Mouse (Mus musculus): ENCODE results near the gene Bad. TPM values are rescaled to one million over a fixed set of nuclear protein-coding genes. Genes with fewer than 3 reads are reported as not detected.

The Bad gene
- polyA plus RNA-seq, 1 experiment from 2014 or later: 87.4 TPM

DNA sequence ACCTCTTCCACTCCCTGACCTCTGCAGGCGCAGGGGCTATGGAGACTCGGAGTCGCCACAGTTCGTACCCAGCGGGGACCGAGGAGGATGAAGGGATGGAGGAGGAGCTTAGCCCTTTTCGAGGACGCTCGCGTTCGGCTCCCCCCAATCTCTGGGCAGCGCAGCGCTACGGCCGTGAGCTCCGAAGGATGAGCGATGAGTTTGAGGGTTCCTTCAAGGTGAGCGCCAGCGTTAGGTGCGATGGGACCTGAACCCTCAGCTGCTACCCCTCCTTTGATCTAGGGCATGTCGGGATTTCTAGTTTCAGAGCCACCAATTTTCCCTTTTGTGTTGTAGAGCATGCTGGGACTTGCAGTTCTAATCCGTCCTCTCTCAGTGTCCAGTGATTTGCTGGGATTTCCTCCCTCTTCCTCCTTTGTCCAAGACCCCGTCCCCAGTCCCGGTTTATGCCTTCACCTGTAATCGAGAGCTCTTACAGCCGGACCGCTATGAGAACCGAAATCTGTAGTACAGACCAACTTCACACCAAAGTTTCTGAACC is 9.0 kb downstream of the Bad start:
- Histone ChIP-seq H3K27me3 (ENCODE audit: control insufficient read depth, insufficient read depth, low read length) (no peaks in the 10 kb centered on the region), H3K4me3 (ENCODE audit: low read depth, low read length) (peak overlapping the region; percentile 43), H3K4me2 (ENCODE audit: low read depth, low read length) (peak overlapping the region; percentile 97), H3K9me3 (ENCODE audit: control insufficient read depth, low read length) (no peaks in the 10 kb centered on the region), H3K4me1 (ENCODE audit: control insufficient read depth, insufficient read depth, low read length) (peaks cover 10% of the 10 kb centered on the region; the same call in 1 of the 2 replicates), H3K27ac (ENCODE audit: low read depth, low read length) (peak overlapping the region; percentile 88), H3K36me3 (ENCODE audit: control insufficient read depth, insufficient read depth, low read length) (peaks cover 4% of the 10 kb centered on the region; the same call in 1 of the 2 replicates), H3K9ac (replicated peaks; ENCODE audit: low read depth, low read length) (peak overlapping the region; percentile 72)
- ATAC-seq (ENCODE audit: low read depth): peak; percentile 44
- WGBS: under 1% methylated on average over 28 of the region's 28 CpGs

DNA sequence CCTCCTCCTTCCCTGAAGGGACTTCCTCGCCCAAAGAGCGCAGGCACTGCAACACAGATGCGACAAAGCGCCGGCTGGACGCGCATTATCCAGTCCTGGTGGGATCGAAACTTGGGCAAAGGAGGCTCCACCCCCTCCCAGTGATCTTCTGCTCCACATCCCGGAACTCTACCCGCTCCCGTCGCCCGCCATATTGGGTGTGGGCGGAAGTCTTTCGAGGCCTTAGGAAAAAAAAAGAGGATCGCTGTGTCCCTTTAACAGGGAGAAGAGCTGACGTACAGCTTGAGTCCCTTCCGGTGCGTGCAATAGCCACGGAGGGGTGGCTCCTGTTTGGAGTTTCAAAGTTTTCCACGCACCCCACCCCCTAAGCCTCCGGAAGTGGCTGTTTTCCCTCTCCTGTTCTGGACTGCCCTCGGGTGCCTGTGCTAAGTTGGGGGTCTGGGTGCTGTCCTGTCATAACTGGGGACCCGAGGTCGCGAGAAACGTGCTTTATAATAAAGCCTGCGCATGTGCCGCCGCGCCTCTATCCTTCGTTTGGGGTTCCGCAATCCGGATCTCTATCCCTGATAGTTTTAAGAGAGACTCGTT is 9.8 kb downstream of the Bad start:
- peak overlapping the region; percentile 88 for H3K27ac ChIP-seq (ENCODE audit: low read depth, low read length)
- H3K4me3 ChIP-seq (ENCODE audit: low read depth, low read length): peak overlapping the region; percentile 43
- no peaks in the 10 kb centered on the region for H3K27me3 ChIP-seq (ENCODE audit: control insufficient read depth, insufficient read depth, low read length)
- peak overlapping the region; percentile 97 for H3K4me2 ChIP-seq (ENCODE audit: low read depth, low read length)
- peaks cover 10% of the 10 kb centered on the region; the same call in 1 of the 2 replicates for H3K4me1 ChIP-seq (ENCODE audit: control insufficient read depth, insufficient read depth, low read length)
- H3K9ac ChIP-seq (replicated peaks; ENCODE audit: low read depth, low read length): peak overlapping the region; percentile 72
- peak; percentile 85 for ATAC-seq (ENCODE audit: low read depth)
- peaks cover 8% of the 10 kb centered on the region; the same call in 1 of the 2 replicates for H3K36me3 ChIP-seq (ENCODE audit: control insufficient read depth, insufficient read depth, low read length)
- H3K9me3 ChIP-seq (ENCODE audit: control insufficient read depth, low read length): no peaks in the 10 kb centered on the region
- under 1% methylated on average over 35 of the region's 35 CpGs for WGBS

- ATAC-seq (ENCODE audit: low read depth): peak; percentile 54
- H3K27ac ChIP-seq (ENCODE audit: low read depth, low read length): peak overlapping the region; percentile 88
- H3K4me3 ChIP-seq (ENCODE audit: low read depth, low read length): peak overlapping the region; percentile 43
- no peaks in the 10 kb centered on the region for H3K9me3 ChIP-seq (ENCODE audit: control insufficient read depth, low read length)
- peaks cover 10% of the 10 kb centered on the region; the same call in 1 of the 2 replicates for H3K4me1 ChIP-seq (ENCODE audit: control insufficient read depth, insufficient read depth, low read length)
- peaks cover 8% of the 10 kb centered on the region; the same call in 1 of the 2 replicates for H3K36me3 ChIP-seq (ENCODE audit: control insufficient read depth, insufficient read depth, low read length)
- WGBS: 3% methylated on average over 31 of the region's 31 CpGs
- H3K9ac ChIP-seq (replicated peaks; ENCODE audit: low read depth, low read length): peak overlapping the region; percentile 72
- peak overlapping the region; percentile 97 for H3K4me2 ChIP-seq (ENCODE audit: low read depth, low read length)
- no peaks in the 10 kb centered on the region for H3K27me3 ChIP-seq (ENCODE audit: control insufficient read depth, insufficient read depth, low read length)
These were observed 10.5 kb downstream of the Bad start for GRCm38 (mm10) chr19:6951994-6952711.

GRCm38 (mm10) chr19:6952712-6953037 is 11.0 kb downstream of the Bad start:
- Histone ChIP-seq H3K9me3 (ENCODE audit: control insufficient read depth, low read length) (no peaks in the 10 kb centered on the region), H3K36me3 (ENCODE audit: control insufficient read depth, insufficient read depth, low read length) (peaks cover 8% of the 10 kb centered on the region; the same call in 1 of the 2 replicates), H3K9ac (replicated peaks; ENCODE audit: low read depth, low read length) (no peak overlapping the region), H3K4me3 (ENCODE audit: low read depth, low read length) (peak overlapping the region; percentile 43; the same call in 1 of the 2 replicates), H3K27me3 (ENCODE audit: control insufficient read depth, insufficient read depth, low read length) (no peaks in the 10 kb centered on the region), H3K4me2 (ENCODE audit: low read depth, low read length) (peak overlapping the region; percentile 97; the same call in 1 of the 2 replicates), H3K4me1 (ENCODE audit: control insufficient read depth, insufficient read depth, low read length) (peaks cover 10% of the 10 kb centered on the region; the same call in 1 of the 2 replicates), H3K27ac (ENCODE audit: low read depth, low read length) (no peak overlapping the region)
- ATAC-seq (ENCODE audit: low read depth): no peak
- WGBS: 54% methylated on average over 3 of the region's 3 CpGs

- Histone ChIP-seq H3K9ac (replicated peaks; ENCODE audit: low read depth, low read length) (no peak overlapping the region), H3K27ac (ENCODE audit: low read depth, low read length) (no peak overlapping the region), H3K36me3 (ENCODE audit: control insufficient read depth, insufficient read depth, low read length) (peaks cover 8% of the 10 kb centered on the region; the same call in 1 of the 2 replicates), H3K9me3 (ENCODE audit: control insufficient read depth, low read length) (no peaks in the 10 kb centered on the region), H3K4me3 (ENCODE audit: low read depth, low read length) (no peak overlapping the region), H3K27me3 (ENCODE audit: control insufficient read depth, insufficient read depth, low read length) (no peaks in the 10 kb centered on the region), H3K4me1 (ENCODE audit: control insufficient read depth, insufficient read depth, low read length) (peaks cover 10% of the 10 kb centered on the region; the same call in 1 of the 2 replicates), H3K4me2 (ENCODE audit: low read depth, low read length) (no peak overlapping the region)
- no peak for ATAC-seq (ENCODE audit: low read depth)
- WGBS: 57% methylated on average over 9 of the region's 9 CpGs
These were observed 12.4 kb downstream of the Bad start for GRCm38 (mm10) chr19:6954046-6954445.

DNA sequence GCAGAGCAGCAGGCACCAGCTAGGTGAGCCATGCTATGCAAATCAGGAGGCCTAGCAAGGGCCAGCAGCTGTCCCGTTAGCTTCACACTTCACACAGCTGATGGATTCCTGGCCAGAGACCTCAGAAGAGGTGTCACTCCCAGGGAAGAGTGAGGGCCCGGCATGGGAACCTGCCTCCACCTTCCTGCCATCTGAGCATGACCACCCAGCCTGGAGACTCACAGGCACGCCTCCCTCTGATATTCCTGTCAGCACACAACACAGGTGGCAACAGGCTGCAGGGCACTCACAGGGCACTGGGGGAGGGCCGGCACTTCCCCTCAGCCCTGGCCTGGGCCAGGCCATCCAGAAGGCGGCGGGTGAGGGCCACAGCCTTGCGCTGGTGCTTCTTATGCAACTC is 13.8 kb downstream of the Bad start:
- Histone ChIP-seq H3K36me3 (ENCODE audit: control insufficient read depth, insufficient read depth, low read length) (peaks cover 8% of the 10 kb centered on the region; the same call in 1 of the 2 replicates), H3K4me1 (ENCODE audit: control insufficient read depth, insufficient read depth, low read length) (peaks cover 3% of the 10 kb centered on the region; the same call in 1 of the 2 replicates), H3K4me2 (ENCODE audit: low read depth, low read length) (no peak overlapping the region), H3K27ac (ENCODE audit: low read depth, low read length) (no peak overlapping the region), H3K9me3 (ENCODE audit: control insufficient read depth, low read length) (no peaks in the 10 kb centered on the region), H3K9ac (replicated peaks; ENCODE audit: low read depth, low read length) (no peak overlapping the region), H3K4me3 (ENCODE audit: low read depth, low read length) (no peak overlapping the region), H3K27me3 (ENCODE audit: control insufficient read depth, insufficient read depth, low read length) (no peaks in the 10 kb centered on the region)
- ATAC-seq (ENCODE audit: low read depth): no peak
- WGBS: 84% methylated on average over 7 of the region's 7 CpGs

DNA sequence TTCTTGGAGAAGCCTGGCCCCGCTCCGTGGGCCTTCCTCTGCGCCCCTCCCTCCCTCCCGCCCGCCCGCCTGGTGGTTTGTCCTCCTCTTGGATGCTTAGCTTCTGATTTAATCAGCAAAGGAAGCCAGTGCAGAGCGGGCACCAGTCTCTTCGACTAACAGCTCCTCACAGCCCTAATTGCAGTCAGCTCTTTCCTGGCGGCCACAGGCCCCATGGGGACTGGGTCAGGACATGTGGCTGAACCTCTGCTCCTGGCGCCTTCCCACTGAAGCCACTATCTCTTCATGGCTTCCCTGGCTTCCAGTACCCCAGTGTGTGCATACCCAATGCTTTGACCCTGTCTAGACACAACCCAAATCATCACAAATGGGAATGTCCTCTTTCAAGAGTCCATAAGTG is 14.8 kb downstream of the Bad start:
- Histone ChIP-seq H3K27me3 (ENCODE audit: control insufficient read depth, insufficient read depth, low read length) (no peaks in the 10 kb centered on the region), H3K9me3 (ENCODE audit: control insufficient read depth, low read length) (no peaks in the 10 kb centered on the region), H3K4me3 (ENCODE audit: low read depth, low read length) (no peak overlapping the region), H3K36me3 (ENCODE audit: control insufficient read depth, insufficient read depth, low read length) (peaks cover 8% of the 10 kb centered on the region; the same call in 1 of the 2 replicates), H3K4me2 (ENCODE audit: low read depth, low read length) (no peak overlapping the region), H3K27ac (ENCODE audit: low read depth, low read length) (no peak overlapping the region), H3K9ac (replicated peaks; ENCODE audit: low read depth, low read length) (no peak overlapping the region), H3K4me1 (ENCODE audit: control insufficient read depth, insufficient read depth, low read length) (peaks cover 3% of the 10 kb centered on the region; the same call in 1 of the 2 replicates)
- 79% methylated on average over 10 of the region's 10 CpGs for WGBS
- no peak for ATAC-seq (ENCODE audit: low read depth)

DNA sequence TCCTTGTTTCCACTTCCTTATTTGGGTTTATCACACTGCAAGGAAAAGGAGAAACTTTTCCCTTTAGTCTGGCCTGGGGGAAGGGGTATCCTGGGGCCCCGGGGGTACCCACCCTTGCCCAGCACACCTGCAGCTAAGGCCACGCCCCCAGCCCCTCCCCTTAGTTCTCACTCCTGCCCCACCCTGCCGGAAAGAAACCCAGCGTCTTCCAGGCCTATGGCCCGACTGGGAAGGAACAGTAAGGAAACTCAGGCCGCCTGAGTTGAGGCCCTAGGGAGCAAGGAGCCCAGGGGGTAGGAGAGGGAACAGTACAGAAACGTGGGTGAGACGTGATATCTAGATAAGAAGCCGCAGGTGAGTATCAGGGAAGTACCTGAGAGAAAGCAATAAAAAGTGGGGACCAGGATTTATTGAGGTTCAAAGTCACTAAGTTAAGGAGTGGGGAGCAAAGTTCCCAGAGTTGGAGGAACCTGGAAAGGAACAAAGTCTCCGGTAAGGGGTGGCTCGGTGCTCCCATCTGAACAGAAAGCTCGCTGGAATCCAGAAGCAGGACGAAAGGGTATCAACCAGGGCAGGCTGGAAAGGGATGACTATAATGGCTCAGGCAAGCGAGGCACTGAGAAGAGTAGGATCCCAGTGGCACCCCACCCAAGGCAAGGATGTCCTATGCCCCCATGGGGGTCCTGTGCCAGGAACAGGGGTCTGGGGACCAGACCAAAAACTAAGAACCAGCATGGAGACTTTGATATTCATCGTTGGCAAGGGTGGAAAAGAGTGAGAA is 27.0 kb downstream of the Bad start:
- H3K9me3 ChIP-seq (ENCODE audit: control insufficient read depth, low read length): no peaks in the 10 kb centered on the region
- peaks cover 6% of the 10 kb centered on the region; the same call in 1 of the 2 replicates for H3K4me1 ChIP-seq (ENCODE audit: control insufficient read depth, insufficient read depth, low read length)
- no peak overlapping the region for H3K27ac ChIP-seq (ENCODE audit: low read depth, low read length)
- 15% methylated on average over 15 of the region's 15 CpGs for WGBS
- H3K4me2 ChIP-seq (ENCODE audit: low read depth, low read length): peak overlapping the region; percentile 41
- H3K36me3 ChIP-seq (ENCODE audit: control insufficient read depth, insufficient read depth, low read length): no peaks in the 10 kb centered on the region
- H3K4me3 ChIP-seq (ENCODE audit: low read depth, low read length): peak overlapping the region; percentile 25; the same call in 1 of the 2 replicates
- H3K27me3 ChIP-seq (ENCODE audit: control insufficient read depth, insufficient read depth, low read length): no peaks in the 10 kb centered on the region; the same call in 1 of the 2 replicates
- ATAC-seq (ENCODE audit: low read depth): no peak
- no peak overlapping the region for H3K9ac ChIP-seq (replicated peaks; ENCODE audit: low read depth, low read length)
